In the genomic region with DNA sequence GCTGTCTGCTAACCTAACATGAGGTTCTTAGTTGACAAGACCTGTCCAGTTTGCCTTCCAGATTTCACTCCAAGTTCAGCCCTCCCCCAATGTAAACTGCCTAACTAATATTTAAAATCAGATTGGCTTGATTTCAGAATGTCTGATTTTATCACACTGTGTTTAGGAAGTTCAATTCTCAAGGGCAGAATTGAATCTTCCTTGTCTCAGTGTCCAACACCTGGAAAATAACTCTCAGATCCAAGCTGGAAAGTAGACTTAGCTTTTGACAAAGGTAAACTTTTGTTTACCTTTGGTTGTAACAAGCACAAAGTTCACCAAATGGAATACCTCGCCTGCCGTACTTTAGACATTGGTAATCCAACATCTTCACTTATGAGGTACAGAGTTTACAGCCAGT, we compare ENCODE assay signal across 25 mouse cellular contexts.
"Had no signal": no experiment of that assay in that cellular context is flagged by ENCODE, and none has a peak within 500 bp of the region (broad histone marks: within the 10 kb centered on the region; RNA-seq: fewer than 3 reads in every experiment).

No protein-coding gene starts in this region.

- H3K9ac ChIP-seq: heart, embryonic 12.5 days; hindbrain, embryonic 12.5 days; hindbrain, embryonic 14.5 days; intestine, embryonic 15.5 days; limb, embryonic 12.5 days; liver, embryonic 13.5 days; liver, embryonic 15.5 days had no signal

- H3K27ac ChIP-seq: gastrocnemius, adult 2 months; heart, embryonic 10.5 days; hindbrain, embryonic 10.5 days; hindbrain, embryonic 12.5 days; hindbrain, embryonic 14.5 days; intestine, embryonic 15.5 days; layer of hippocampus, adult 2 months; left cerebral cortex, adult 2 months; limb, embryonic 10.5 days; limb, embryonic 12.5 days; liver, embryonic 13.5 days; liver, embryonic 15.5 days had no signal

- ATAC-seq: hindbrain, embryonic 16.5 days; inflammation-experienced regulatory T-cells, adult 6 months; intestine, embryonic 15.5 days; intestine, postnatal 0 days had no signal

- H3K4me1 ChIP-seq: heart, embryonic 10.5 days; heart, embryonic 12.5 days; hindbrain, embryonic 10.5 days; hindbrain, embryonic 12.5 days; intestine, embryonic 15.5 days; liver, embryonic 13.5 days; liver, embryonic 15.5 days had no signal

- H3K4me2 ChIP-seq: heart, embryonic 12.5 days; hindbrain, embryonic 12.5 days; hindbrain, embryonic 14.5 days; intestine, embryonic 15.5 days; limb, embryonic 12.5 days; liver, embryonic 13.5 days; liver, embryonic 15.5 days had no signal

- H3K4me3 ChIP-seq: gastrocnemius, adult 2 months; heart, embryonic 10.5 days; heart, embryonic 12.5 days; hindbrain, embryonic 10.5 days; hindbrain, embryonic 12.5 days; intestine, embryonic 15.5 days; layer of hippocampus, adult 2 months; left cerebral cortex, adult 2 months; limb, embryonic 10.5 days; limb, embryonic 12.5 days; liver, embryonic 13.5 days; liver, embryonic 15.5 days had no signal

- DNase-seq: gastrocnemius, adult 2 months; gastrocnemius, postnatal 10 days; gastrocnemius, postnatal 25 days; heart, adult 18-20 months; heart, postnatal 10 days; heart, postnatal 4 days; kidney, adult 18-20 months; kidney, postnatal 10 days; kidney, postnatal 25 days; kidney, postnatal 4 days; liver, embryonic 13.5 days had no signal

- H3K9me3 ChIP-seq: heart, embryonic 10.5 days; heart, embryonic 12.5 days; hindbrain, embryonic 10.5 days; hindbrain, embryonic 12.5 days; intestine, embryonic 15.5 days; limb, embryonic 10.5 days; limb, embryonic 12.5 days; liver, embryonic 13.5 days; liver, embryonic 15.5 days had no signal

- H3K27me3 ChIP-seq: heart, embryonic 12.5 days; hindbrain, embryonic 12.5 days; intestine, embryonic 15.5 days; limb, embryonic 12.5 days; liver, embryonic 13.5 days; liver, embryonic 15.5 days had no signal

- H3K36me3 ChIP-seq: heart, embryonic 10.5 days; heart, embryonic 12.5 days; hindbrain, embryonic 10.5 days; hindbrain, embryonic 12.5 days; intestine, embryonic 15.5 days; limb, embryonic 10.5 days; limb, embryonic 12.5 days; liver, embryonic 13.5 days; liver, embryonic 15.5 days had no signal
